Mouse (Mus musculus): ENCODE measurements around the gene Lrp3. TPM values are rescaled to one million over a fixed set of nuclear protein-coding genes. Genes with fewer than 3 reads are reported as not detected.
"Not testable (repeated sequence)": the region's sequence is repeated elsewhere in the genome, so short reads cannot be mapped to it uniquely, and the experiment has no call there.

Lrp3 gene
- polyA plus RNA-seq (2016; fragmentation: Nextera tagmentation; extraction: Ambion mirVana): 1.6 and 1.7 TPM in 2 replicates

GRCm38 (mm10) chr7:35215225-35215624 is at the start of gene Lrp3:
Gene Lrp3 (minus strand): TSS chr7:35215498.
- WGBS: under 1% methylated on average over 52 of the region's 53 CpGs
- H3K4me2 ChIP-seq: peak within 1 kb of the TSS; percentile 90
- H3K4me1 ChIP-seq (replicated peaks): peaks cover 10% of the 10 kb centered on the region
- peak within 1 kb of the TSS; percentile 71 for H3K9ac ChIP-seq
- H3K27me3 ChIP-seq (replicated peaks): peaks cover 41% of the 10 kb centered on the region
- no peaks in the 10 kb centered on the region for H3K36me3 ChIP-seq
- no peaks in the 10 kb centered on the region for H3K9me3 ChIP-seq (replicated peaks)
- H3K4me3 ChIP-seq: peak within 1 kb of the TSS; percentile 77
- no peak within 1 kb of the TSS for H3K27ac ChIP-seq (ENCODE audit: poor library complexity, severe bottlenecking)
- peak; percentile 88 for ATAC-seq (ENCODE audit: insufficient number of reproducible peaks, low FRiP score)

DNA sequence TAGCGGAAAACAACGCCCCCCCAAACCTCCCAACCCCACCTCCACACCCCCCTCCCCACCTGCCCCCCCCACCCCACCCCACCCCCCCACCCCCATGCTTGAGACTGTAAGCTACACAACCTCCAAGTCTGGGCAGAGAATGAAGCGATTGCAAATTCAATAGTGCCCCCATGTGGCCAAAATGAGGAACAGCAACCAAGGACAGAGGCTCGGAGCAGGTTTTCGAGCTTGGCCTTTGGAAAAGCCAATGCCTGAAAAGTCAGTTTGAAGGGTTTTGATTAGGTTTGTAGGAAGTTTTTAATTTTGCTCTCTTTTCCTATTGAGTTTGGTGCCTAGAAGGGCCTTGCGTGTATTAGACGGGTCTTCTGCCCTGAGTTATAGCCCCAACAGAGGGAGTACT is 49.4 kb upstream of the Lrp3 start:
- Histone ChIP-seq H3K4me3 (no peak overlapping the region), H3K4me1 (replicated peaks) (peaks cover 2% of the 10 kb centered on the region; the same call in 1 of the 2 replicates), H3K9me3 (replicated peaks) (0 out of 2 replicates have a peak, but pooled peaks cover 3% of the 10 kb centered on the region), H3K27me3 (replicated peaks) (0 out of 2 replicates have a peak, but pooled peaks cover 5% of the 10 kb centered on the region), H3K27ac (ENCODE audit: poor library complexity, severe bottlenecking) (no peak overlapping the region), H3K4me2 (no peak overlapping the region), H3K36me3 (no peaks in the 10 kb centered on the region), H3K9ac (no peak overlapping the region)
- no peak for ATAC-seq (ENCODE audit: insufficient number of reproducible peaks, low FRiP score)
- WGBS: 9% methylated on average over 7 of the region's 7 CpGs

DNA sequence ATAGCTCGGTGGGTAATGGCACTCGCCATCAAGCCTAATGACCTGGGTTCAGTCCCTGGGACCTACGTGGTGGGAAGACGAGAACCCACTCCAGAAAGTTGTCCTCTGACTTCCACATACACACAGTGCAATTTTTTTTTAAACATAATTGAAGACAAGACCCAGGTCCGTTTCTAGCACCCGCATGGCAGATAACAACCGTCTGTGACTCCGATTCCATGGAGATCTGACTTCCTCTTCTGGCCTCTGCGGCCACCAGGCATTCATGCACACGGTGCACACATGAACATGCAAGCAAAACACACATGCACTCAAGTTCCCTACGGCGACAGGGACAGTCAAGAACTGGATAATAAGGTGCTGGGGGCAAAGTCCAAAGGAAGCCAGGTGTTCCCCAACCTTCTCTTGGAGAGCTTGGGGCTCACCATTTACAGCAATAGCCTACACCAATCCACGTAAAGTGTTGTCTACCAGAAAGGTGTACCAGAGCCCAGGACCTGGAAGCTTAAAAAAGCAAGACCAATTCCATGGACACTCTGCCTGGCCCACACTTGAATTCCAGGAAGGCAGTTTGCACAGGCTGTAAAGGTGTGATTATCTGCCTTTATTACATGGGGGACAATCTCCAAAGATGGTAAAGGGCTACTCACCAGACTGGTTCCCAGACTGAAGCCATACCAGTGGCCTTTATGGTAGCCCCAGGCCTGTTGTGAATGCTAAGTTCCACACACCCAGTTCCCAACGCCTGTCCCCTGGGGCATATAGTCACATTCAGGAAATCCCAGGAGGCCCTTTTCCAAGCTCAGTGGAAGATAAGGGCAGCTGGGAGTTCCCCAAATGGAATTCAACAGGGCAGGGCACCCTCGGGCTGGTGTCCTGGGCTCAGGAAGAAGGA is 48.5 kb upstream of the Lrp3 start:
- 72% methylated on average over 15 of the region's 15 CpGs for WGBS
- Histone ChIP-seq H3K27ac (ENCODE audit: poor library complexity, severe bottlenecking) (no peak overlapping the region), H3K36me3 (no peaks in the 10 kb centered on the region), H3K27me3 (replicated peaks) (0 out of 2 replicates have a peak, but pooled peaks cover 5% of the 10 kb centered on the region), H3K9ac (no peak overlapping the region), H3K4me2 (no peak overlapping the region), H3K4me3 (no peak overlapping the region), H3K4me1 (replicated peaks) (no peaks in the 10 kb centered on the region), H3K9me3 (replicated peaks) (0 out of 2 replicates have a peak, but pooled peaks cover 3% of the 10 kb centered on the region)
- ATAC-seq (ENCODE audit: insufficient number of reproducible peaks, low FRiP score): no peak

DNA sequence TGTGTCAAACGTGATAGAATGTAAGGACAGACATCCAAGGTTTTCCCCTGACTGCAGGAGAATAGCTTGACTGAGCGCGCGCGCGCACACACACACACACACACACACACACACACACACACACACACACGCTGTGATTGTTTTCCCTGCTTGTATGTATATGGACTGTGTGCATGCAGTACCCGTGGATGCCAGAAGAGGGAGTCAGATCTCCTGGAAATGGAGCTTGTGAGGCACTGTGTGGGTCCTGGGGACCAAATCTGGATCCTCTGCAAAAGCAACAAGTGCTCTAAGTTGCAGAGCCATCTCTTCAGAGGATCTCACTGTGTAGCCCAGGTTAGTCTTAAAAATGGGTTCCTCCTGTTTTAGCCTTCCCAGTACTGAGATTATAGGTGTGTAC is 44.1 kb upstream of the Lrp3 start:
- H3K4me1 ChIP-seq (replicated peaks): no peaks in the 10 kb centered on the region
- H3K27ac ChIP-seq (ENCODE audit: poor library complexity, severe bottlenecking): no peak overlapping the region
- no peaks in the 10 kb centered on the region for H3K36me3 ChIP-seq
- no peak for ATAC-seq (ENCODE audit: insufficient number of reproducible peaks, low FRiP score)
- 87% methylated on average over 8 of the region's 8 CpGs for WGBS
- H3K4me3 ChIP-seq: no peak overlapping the region
- H3K9ac ChIP-seq: no peak overlapping the region
- peaks cover 17% of the 10 kb centered on the region; the same call in 1 of the 2 replicates for H3K27me3 ChIP-seq (replicated peaks)
- no peaks in the 10 kb centered on the region for H3K9me3 ChIP-seq (replicated peaks)
- H3K4me2 ChIP-seq: no peak overlapping the region

DNA sequence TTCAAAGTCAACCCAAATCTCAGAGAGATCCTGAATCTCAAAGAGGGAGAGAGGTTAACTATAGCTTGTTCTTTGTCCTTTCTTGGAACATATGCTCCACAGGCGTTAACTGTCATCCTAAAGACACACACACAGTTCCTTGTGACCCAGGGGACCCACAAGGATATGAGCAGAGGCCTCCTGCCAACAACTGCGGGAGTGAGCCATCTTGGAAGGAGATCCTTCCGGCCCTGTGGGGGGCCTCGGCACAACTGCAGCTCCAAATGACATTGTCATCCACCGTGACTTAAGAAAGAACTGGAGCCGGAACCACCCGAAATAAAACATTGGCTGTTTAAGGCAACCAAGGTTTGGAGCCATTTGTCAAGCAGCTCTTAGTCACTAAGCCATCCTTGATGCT is 43.0 kb upstream of the Lrp3 start:
- peaks cover 17% of the 10 kb centered on the region; the same call in 1 of the 2 replicates for H3K27me3 ChIP-seq (replicated peaks)
- H3K4me1 ChIP-seq (replicated peaks): no peaks in the 10 kb centered on the region
- no peaks in the 10 kb centered on the region for H3K9me3 ChIP-seq (replicated peaks)
- 52% methylated on average over 7 of the region's 7 CpGs for WGBS
- no peaks in the 10 kb centered on the region for H3K36me3 ChIP-seq
- H3K4me2 ChIP-seq: no peak overlapping the region
- no peak overlapping the region for H3K4me3 ChIP-seq
- no peak for ATAC-seq (ENCODE audit: insufficient number of reproducible peaks, low FRiP score)
- H3K27ac ChIP-seq (ENCODE audit: poor library complexity, severe bottlenecking): no peak overlapping the region
- H3K9ac ChIP-seq: no peak overlapping the region

GRCm38 (mm10) chr7:35252041-35252558 is 36.8 kb upstream of the Lrp3 start:
- Histone ChIP-seq H3K4me3 (0 out of 2 replicates have a peak overlapping the region, but pooled peaks have one; percentile 8), H3K4me2 (peak overlapping the region; percentile 57)

DNA sequence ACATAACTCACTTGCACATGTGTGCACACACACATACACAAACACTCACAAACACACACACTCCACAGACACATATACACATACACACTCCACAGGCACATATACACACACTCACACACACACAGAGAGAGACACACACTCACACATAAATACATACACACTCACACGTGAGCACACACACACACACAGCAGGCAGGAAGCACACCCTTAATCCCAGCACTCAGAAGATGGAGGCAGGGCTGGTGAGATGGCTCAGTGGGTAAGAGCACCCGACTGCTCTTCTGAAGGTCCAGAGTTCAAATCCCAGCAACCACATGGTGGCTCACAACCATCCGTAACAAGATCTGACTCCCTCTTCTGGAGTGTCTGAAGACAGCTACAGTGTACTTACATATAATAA is 22.6 kb upstream of the Lrp3 start:
- H3K4me3 ChIP-seq; H3K4me2 ChIP-seq; H3K27ac ChIP-seq (ENCODE audit: poor library complexity, severe bottlenecking); H3K27me3 ChIP-seq (replicated peaks); H3K9ac ChIP-seq; H3K9me3 ChIP-seq (replicated peaks); H3K36me3 ChIP-seq; ATAC-seq (ENCODE audit: insufficient number of reproducible peaks, low FRiP score): not testable (repeated sequence)
- WGBS: 71% methylated on average over 3 of the region's 3 CpGs
- H3K4me1 ChIP-seq (replicated peaks): peaks cover 18% of the 10 kb centered on the region

More at GRCm38 (mm10) chr7:35252041-35252558, 36.8 kb upstream of the Lrp3 start:
- Histone ChIP-seq H3K27me3 (replicated peaks) (peaks cover 9% of the 10 kb centered on the region), H3K36me3 (no peaks in the 10 kb centered on the region), H3K27ac (ENCODE audit: poor library complexity, severe bottlenecking) (no peak overlapping the region), H3K9me3 (replicated peaks) (no peaks in the 10 kb centered on the region), H3K9ac (peak overlapping the region; percentile 25; the same call in 1 of the 2 replicates), H3K4me1 (replicated peaks) (0 out of 2 replicates have a peak, but pooled peaks cover 2% of the 10 kb centered on the region)
- 12% methylated on average over 13 of the region's 13 CpGs for whole genome bisulfite sequencing
- no peak for ATAC-seq (ENCODE audit: insufficient number of reproducible peaks, low FRiP score)

GRCm38 (mm10) chr7:35235308-35235707 is 20.0 kb upstream of the Lrp3 start:
- peak; percentile 65; the same call in 1 of the 2 replicates for ATAC-seq (ENCODE audit: insufficient number of reproducible peaks, low FRiP score)

GRCm38 (mm10) chr7:35234361-35235245 is 19.3 kb upstream of the Lrp3 start:
- Histone ChIP-seq H3K9ac (peak overlapping the region; percentile 79), H3K4me1 (replicated peaks) (peaks cover 15% of the 10 kb centered on the region), H3K36me3 (no peaks in the 10 kb centered on the region), H3K4me2 (peak overlapping the region; percentile 74), H3K27ac (ENCODE audit: poor library complexity, severe bottlenecking) (peak overlapping the region; percentile 92), H3K4me3 (peak overlapping the region; percentile 74), H3K9me3 (replicated peaks) (peaks cover 7% of the 10 kb centered on the region; the same call in 1 of the 2 replicates), H3K27me3 (replicated peaks) (no peaks in the 10 kb centered on the region)
- under 1% methylated on average over 45 of the region's 45 CpGs for WGBS
- ATAC-seq (ENCODE audit: insufficient number of reproducible peaks, low FRiP score): peak; percentile 95

More at GRCm38 (mm10) chr7:35235308-35235707, 20.0 kb upstream of the Lrp3 start:
- no peaks in the 10 kb centered on the region for H3K27me3 ChIP-seq (replicated peaks)
- H3K4me1 ChIP-seq (replicated peaks): peaks cover 18% of the 10 kb centered on the region
- 22% methylated on average over 9 of the region's 9 CpGs for WGBS
- H3K36me3 ChIP-seq: no peaks in the 10 kb centered on the region
- peak overlapping the region; percentile 92 for H3K27ac ChIP-seq (ENCODE audit: poor library complexity, severe bottlenecking)
- H3K9me3 ChIP-seq (replicated peaks): peaks cover 7% of the 10 kb centered on the region; the same call in 1 of the 2 replicates
- peak overlapping the region; percentile 74 for H3K4me3 ChIP-seq
- H3K4me2 ChIP-seq: peak overlapping the region; percentile 72
- H3K9ac ChIP-seq: peak overlapping the region; percentile 68

- Histone ChIP-seq H3K4me2 (peak overlapping the region; percentile 74), H3K27me3 (replicated peaks) (no peaks in the 10 kb centered on the region), H3K4me1 (replicated peaks) (peaks cover 9% of the 10 kb centered on the region), H3K9me3 (replicated peaks) (peaks cover 7% of the 10 kb centered on the region; the same call in 1 of the 2 replicates), H3K27ac (ENCODE audit: poor library complexity, severe bottlenecking) (peak overlapping the region; percentile 75), H3K4me3 (peak overlapping the region; percentile 74), H3K36me3 (no peaks in the 10 kb centered on the region), H3K9ac (peak overlapping the region; percentile 79; the same call in 1 of the 2 replicates)
- ATAC-seq (ENCODE audit: insufficient number of reproducible peaks, low FRiP score): no peak
- 51% methylated on average over 12 of the region's 12 CpGs for WGBS
Measured at GRCm38 (mm10) chr7:35233861-35234260, 18.6 kb upstream of the Lrp3 start.
